Mouse (Mus musculus): ENCODE measurements around the gene Atp8a1.
"Not testable (repeated sequence)": the region's sequence is repeated elsewhere in the genome, so short reads cannot be mapped to it uniquely, and the experiment has no call there.

The Atp8a1 gene

GRCm38 (mm10) chr5:67826278-67826677 lies 21.0 kb downstream of the Atp8a1 start:
- DNase-seq (ENCODE audit: low spot score) = no peak

- no peak for DNase-seq (ENCODE audit: low spot score)
Measured at GRCm38 (mm10) chr5:67824600-67824999, 22.6 kb downstream of the Atp8a1 start.

GRCm38 (mm10) chr5:67823771-67824170 lies 23.5 kb downstream of the Atp8a1 start:
- no peak for DNase-seq (ENCODE audit: low spot score)

- DNase-seq (ENCODE audit: low spot score) = no peak
Measured at GRCm38 (mm10) chr5:67822619-67823018, 24.6 kb downstream of the Atp8a1 start.

- no peak for DNase-seq (ENCODE audit: low spot score)
Measured at GRCm38 (mm10) chr5:67821987-67822401, 25.2 kb downstream of the Atp8a1 start.

- DNase-seq (ENCODE audit: low spot score) = no peak
Measured at GRCm38 (mm10) chr5:67821185-67821584, 26.0 kb downstream of the Atp8a1 start.

- DNase-seq (ENCODE audit: low spot score) = no peak
Measured at GRCm38 (mm10) chr5:67819451-67819850, 27.8 kb downstream of the Atp8a1 start.

- peak; percentile 80 for DNase-seq (ENCODE audit: low spot score)
Measured at GRCm38 (mm10) chr5:67815572-67816325, 31.5 kb downstream of the Atp8a1 start.

- DNase-seq (ENCODE audit: low spot score) = not testable (repeated sequence)
Measured at GRCm38 (mm10) chr5:67815060-67815459, 32.2 kb downstream of the Atp8a1 start.

- DNase-seq (ENCODE audit: low spot score) = no peak
Measured at GRCm38 (mm10) chr5:67814437-67814965, 32.7 kb downstream of the Atp8a1 start.

GRCm38 (mm10) chr5:67813334-67813733 lies 33.9 kb downstream of the Atp8a1 start:
- no peak for DNase-seq (ENCODE audit: low spot score)

- DNase-seq (ENCODE audit: low spot score) = peak; percentile 57
Measured at GRCm38 (mm10) chr5:67802174-67803030, 44.8 kb downstream of the Atp8a1 start.

GRCm38 (mm10) chr5:67800801-67801200 lies 46.4 kb downstream of the Atp8a1 start:
- DNase-seq (ENCODE audit: low spot score) = no peak

- no peak for DNase-seq (ENCODE audit: low spot score)
Measured at GRCm38 (mm10) chr5:67799785-67800184, 47.4 kb downstream of the Atp8a1 start.

GRCm38 (mm10) chr5:67798348-67798747 lies 48.9 kb downstream of the Atp8a1 start:
- DNase-seq (ENCODE audit: low spot score) = no peak

GRCm38 (mm10) chr5:67797006-67797958 lies 50.0 kb downstream of the Atp8a1 start:
- no peak for DNase-seq (ENCODE audit: low spot score)

- DNase-seq (ENCODE audit: low spot score) = no peak
Measured at GRCm38 (mm10) chr5:67794129-67794800, 53.0 kb downstream of the Atp8a1 start.

- DNase-seq (ENCODE audit: low spot score) = no peak
Measured at GRCm38 (mm10) chr5:67782775-67783174, 64.5 kb downstream of the Atp8a1 start.

- peak; percentile 15 for DNase-seq (ENCODE audit: low spot score)
Measured at GRCm38 (mm10) chr5:67778026-67778425, 69.2 kb downstream of the Atp8a1 start.

- DNase-seq (ENCODE audit: low spot score) = no peak
Measured at GRCm38 (mm10) chr5:67774186-67774585, 73.0 kb downstream of the Atp8a1 start.

GRCm38 (mm10) chr5:67768708-67769107 lies 78.5 kb downstream of the Atp8a1 start:
- DNase-seq (ENCODE audit: low spot score) = no peak
